Mouse (Mus musculus): ENCODE data around the gene Cnnm4. TPM values are rescaled to one million over a fixed set of nuclear protein-coding genes. Genes with fewer than 3 reads are reported as not detected.

Gene Cnnm4
- polyA plus RNA-seq, 1 experiment from 2014 or later: 40.2 TPM

DNA sequence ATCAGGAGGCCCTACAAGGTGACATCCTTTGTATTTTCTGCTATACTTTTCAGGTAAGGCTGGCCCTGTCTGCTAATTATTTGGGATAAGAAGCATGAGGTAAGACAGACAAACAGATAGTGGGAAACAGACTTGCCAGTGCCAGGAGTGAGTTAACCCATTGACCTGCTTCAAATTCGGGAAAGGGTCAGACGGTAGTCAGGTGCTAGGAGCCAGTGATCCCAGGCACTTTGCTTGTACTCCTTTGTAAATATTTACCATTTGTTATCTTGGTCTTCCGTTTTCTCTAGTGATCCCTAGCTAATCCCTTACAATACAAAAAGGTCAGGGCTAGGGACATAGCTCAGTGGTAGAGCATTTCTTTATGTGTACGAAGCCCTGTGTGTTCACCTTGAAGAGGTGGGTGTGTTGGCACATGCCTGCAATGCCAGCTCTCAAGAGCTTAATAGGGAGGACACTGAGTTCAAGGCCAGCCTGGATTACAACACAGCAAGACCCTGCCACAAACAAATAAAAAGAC, 5.7 kb upstream of the Cnnm4 start:
- no peak for ATAC-seq
- 33% methylated on average over 4 of the region's 4 CpGs for WGBS

DNA sequence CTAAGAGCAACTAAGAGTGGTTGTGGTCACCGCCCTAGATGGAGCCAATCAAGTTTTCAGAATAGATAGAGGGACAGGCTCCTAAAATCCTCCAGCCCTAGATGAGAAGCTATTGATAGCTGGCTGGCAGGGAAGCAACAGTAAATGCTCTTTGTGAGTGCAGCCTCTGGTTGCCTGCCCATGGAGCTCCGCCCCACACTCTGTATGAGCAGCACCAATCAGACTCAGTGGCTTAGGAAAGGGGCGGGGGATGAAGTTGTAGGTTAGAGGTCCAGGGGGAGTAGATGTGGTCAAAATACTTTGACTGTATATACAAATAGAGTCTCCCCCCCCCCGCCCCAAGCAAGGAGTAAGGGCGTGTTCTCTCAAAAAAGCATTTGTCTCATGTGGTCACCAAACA, 4.0 kb upstream of the Cnnm4 start:
- Histone ChIP-seq H3K4me2 (ENCODE audit: low read depth, low read length) (no peak overlapping the region), H3K27me3 (replicated peaks; ENCODE audit: control insufficient read depth, insufficient read depth, low read length) (no peaks in the 10 kb centered on the region), H3K4me1 (ENCODE audit: control insufficient read depth, insufficient read depth, low read length) (no peaks in the 10 kb centered on the region; the same call in 1 of the 2 replicates), H3K27ac (ENCODE audit: low read length) (no peak overlapping the region), H3K9ac (ENCODE audit: low read depth, low read length) (no peak overlapping the region), H3K9me3 (ENCODE audit: control insufficient read depth, low read length) (no peaks in the 10 kb centered on the region), H3K4me3 (ENCODE audit: low read length) (no peak overlapping the region), H3K36me3 (ENCODE audit: control insufficient read depth, insufficient read depth, low read length) (no peaks in the 10 kb centered on the region)
- ATAC-seq: no peak
- WGBS: 58% methylated on average over 5 of the region's 5 CpGs

More for the DNA sequence above, 5.7 kb upstream of the Cnnm4 start:
- no peaks in the 10 kb centered on the region for H3K9me3 ChIP-seq (ENCODE audit: control insufficient read depth, low read length)
- no peaks in the 10 kb centered on the region for H3K36me3 ChIP-seq (ENCODE audit: control insufficient read depth, insufficient read depth, low read length)
- H3K27ac ChIP-seq (ENCODE audit: low read length): no peak overlapping the region
- no peak overlapping the region for H3K4me3 ChIP-seq (ENCODE audit: low read length)
- H3K4me1 ChIP-seq (ENCODE audit: control insufficient read depth, insufficient read depth, low read length): no peaks in the 10 kb centered on the region; the same call in 1 of the 2 replicates
- H3K4me2 ChIP-seq (ENCODE audit: low read depth, low read length): no peak overlapping the region
- H3K9ac ChIP-seq (ENCODE audit: low read depth, low read length): no peak overlapping the region
- no peaks in the 10 kb centered on the region for H3K27me3 ChIP-seq (replicated peaks; ENCODE audit: control insufficient read depth, insufficient read depth, low read length)

DNA sequence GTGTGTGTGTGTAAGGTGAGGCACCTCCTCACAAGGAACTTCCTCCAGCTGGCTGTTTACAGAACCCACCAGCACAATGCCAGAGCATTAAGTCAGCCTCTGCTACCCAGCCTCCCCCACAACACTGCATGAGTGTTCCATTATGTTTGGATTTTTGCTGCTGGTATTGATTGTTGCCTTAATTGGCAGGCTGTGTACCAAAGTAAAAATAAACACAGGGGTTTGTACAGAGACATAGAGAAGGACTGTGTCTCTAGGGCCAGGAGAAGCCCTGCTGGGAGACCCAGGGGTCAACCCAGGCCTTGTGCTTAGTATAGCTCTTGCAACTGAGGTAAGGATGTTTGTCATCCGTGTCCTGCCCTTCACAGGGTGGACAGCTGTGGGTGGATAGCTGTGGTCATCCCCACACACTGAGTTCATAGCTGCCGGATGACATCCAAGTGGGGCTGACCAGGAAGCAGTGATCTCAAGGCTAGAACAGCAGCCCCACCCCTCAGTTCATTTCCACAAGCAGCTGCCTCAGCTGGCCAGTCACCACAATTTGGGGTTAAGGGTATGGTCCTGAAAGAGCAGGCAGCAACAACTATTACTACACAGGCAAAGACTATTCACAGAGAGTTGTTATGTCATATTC, 1.5 kb upstream of the Cnnm4 start:
- WGBS: 49% methylated on average over 2 of the region's 2 CpGs
- H3K27ac ChIP-seq (ENCODE audit: low read length): peak overlapping the region; percentile 14; the same call in 1 of the 2 replicates
- ATAC-seq: no peak

DNA sequence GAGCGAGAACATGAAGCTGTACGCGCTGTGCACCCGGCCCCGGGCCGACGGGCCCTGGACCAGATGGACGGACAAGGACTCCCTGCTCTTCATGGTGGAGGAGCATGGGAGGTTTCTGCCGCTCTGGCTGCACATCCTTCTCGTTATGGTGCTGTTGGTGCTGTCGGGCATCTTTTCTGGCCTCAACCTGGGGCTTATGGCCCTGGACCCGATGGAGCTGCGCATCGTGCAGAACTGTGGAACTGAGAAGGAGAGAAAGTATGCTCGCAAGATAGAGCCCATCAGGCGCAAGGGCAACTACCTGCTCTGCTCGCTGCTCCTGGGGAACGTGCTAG, 653 bp downstream of the Cnnm4 start:
- peak overlapping the region; percentile 50 for H3K4me2 ChIP-seq (ENCODE audit: low read depth, low read length)
- H3K4me1 ChIP-seq (ENCODE audit: control insufficient read depth, insufficient read depth, low read length): peaks cover 17% of the 10 kb centered on the region
- no peak overlapping the region for H3K27ac ChIP-seq (ENCODE audit: low read length)
- peak overlapping the region; percentile 64 for H3K9ac ChIP-seq (ENCODE audit: low read depth, low read length)
- H3K27me3 ChIP-seq (replicated peaks; ENCODE audit: control insufficient read depth, insufficient read depth, low read length): no peaks in the 10 kb centered on the region
- 11% methylated on average over 18 of the region's 18 CpGs for WGBS
- no peaks in the 10 kb centered on the region for H3K9me3 ChIP-seq (ENCODE audit: control insufficient read depth, low read length)
- ATAC-seq: peak; percentile 3; the same call in 1 of the 2 replicates
- no peaks in the 10 kb centered on the region for H3K36me3 ChIP-seq (ENCODE audit: control insufficient read depth, insufficient read depth, low read length)
- peak overlapping the region; percentile 55 for H3K4me3 ChIP-seq (ENCODE audit: low read length)

More for the DNA sequence above, 1.5 kb upstream of the Cnnm4 start:
- H3K27me3 ChIP-seq (replicated peaks; ENCODE audit: control insufficient read depth, insufficient read depth, low read length): no peaks in the 10 kb centered on the region
- no peak overlapping the region for H3K4me2 ChIP-seq (ENCODE audit: low read depth, low read length)
- no peaks in the 10 kb centered on the region for H3K36me3 ChIP-seq (ENCODE audit: control insufficient read depth, insufficient read depth, low read length)
- peaks cover 10% of the 10 kb centered on the region for H3K4me1 ChIP-seq (ENCODE audit: control insufficient read depth, insufficient read depth, low read length)
- H3K9me3 ChIP-seq (ENCODE audit: control insufficient read depth, low read length): no peaks in the 10 kb centered on the region
- H3K4me3 ChIP-seq (ENCODE audit: low read length): no peak overlapping the region
- H3K9ac ChIP-seq (ENCODE audit: low read depth, low read length): no peak overlapping the region

DNA sequence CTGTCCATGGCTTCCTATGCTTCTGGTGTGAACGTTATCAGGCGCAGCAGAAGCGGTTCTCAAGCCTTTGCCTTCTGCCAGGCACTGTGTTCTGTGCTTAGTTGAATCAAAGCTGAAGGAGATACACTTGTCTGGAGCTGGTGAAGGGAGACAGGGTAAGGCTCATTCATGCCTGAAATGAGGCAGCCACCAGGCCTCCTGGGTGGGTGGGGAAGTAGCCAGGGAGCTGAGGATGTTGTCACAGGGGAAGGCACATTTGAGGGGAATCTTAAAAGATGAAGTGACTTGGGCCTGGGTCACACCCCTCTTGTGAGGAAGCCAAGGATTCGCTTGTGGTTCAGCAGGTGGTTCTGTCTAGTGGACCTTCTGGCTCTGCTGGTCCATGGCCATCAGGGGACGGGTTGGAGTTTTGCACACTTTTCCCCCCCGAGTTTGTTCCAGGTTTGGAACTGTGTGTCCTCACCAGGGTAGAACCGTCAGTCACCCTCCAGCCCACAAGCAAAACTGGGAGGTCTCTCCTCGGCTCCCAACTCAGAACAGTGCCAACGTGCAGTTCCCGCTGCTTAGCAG, 1.9 kb downstream of the Cnnm4 start:
- H3K36me3 ChIP-seq (ENCODE audit: control insufficient read depth, insufficient read depth, low read length): no peaks in the 10 kb centered on the region
- peak overlapping the region; percentile 64 for H3K9ac ChIP-seq (ENCODE audit: low read depth, low read length)
- no peaks in the 10 kb centered on the region for H3K27me3 ChIP-seq (replicated peaks; ENCODE audit: control insufficient read depth, insufficient read depth, low read length)
- H3K9me3 ChIP-seq (ENCODE audit: control insufficient read depth, low read length): no peaks in the 10 kb centered on the region
- H3K4me3 ChIP-seq (ENCODE audit: low read length): peak overlapping the region; percentile 55
- H3K27ac ChIP-seq (ENCODE audit: low read length): peak overlapping the region; percentile 95; the same call in 1 of the 2 replicates
- H3K4me1 ChIP-seq (ENCODE audit: control insufficient read depth, insufficient read depth, low read length): peaks cover 26% of the 10 kb centered on the region
- 61% methylated on average over 10 of the region's 10 CpGs for WGBS
- no peak for ATAC-seq
- H3K4me2 ChIP-seq (ENCODE audit: low read depth, low read length): peak overlapping the region; percentile 50

DNA sequence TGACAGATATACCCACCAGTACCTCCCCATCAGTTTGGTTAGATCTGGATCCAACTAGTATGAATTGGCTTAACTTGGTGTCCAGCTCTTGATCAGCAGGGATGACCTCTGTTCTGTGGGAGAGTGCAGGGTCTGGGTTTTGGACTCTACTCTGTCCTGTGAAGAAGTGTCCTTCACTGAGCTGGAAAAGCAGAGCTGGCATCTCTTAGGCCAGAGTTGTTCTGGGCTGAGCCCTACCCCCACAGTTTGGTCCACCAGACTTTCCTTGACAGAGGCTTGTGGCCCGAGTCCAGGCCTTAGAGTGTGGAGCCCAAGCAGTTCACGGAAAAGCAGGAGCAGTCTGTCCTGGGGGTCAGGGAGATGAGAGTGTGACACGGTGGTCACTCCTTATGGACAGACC, 3.2 kb downstream of the Cnnm4 start:
- H3K9ac ChIP-seq (ENCODE audit: low read depth, low read length): peak overlapping the region; percentile 64
- 58% methylated on average over 3 of the region's 3 CpGs for WGBS
- peak overlapping the region; percentile 50 for H3K4me2 ChIP-seq (ENCODE audit: low read depth, low read length)
- no peaks in the 10 kb centered on the region for H3K9me3 ChIP-seq (ENCODE audit: control insufficient read depth, low read length)
- peak overlapping the region; percentile 55 for H3K4me3 ChIP-seq (ENCODE audit: low read length)
- no peaks in the 10 kb centered on the region for H3K27me3 ChIP-seq (replicated peaks; ENCODE audit: control insufficient read depth, insufficient read depth, low read length)
- no peaks in the 10 kb centered on the region for H3K36me3 ChIP-seq (ENCODE audit: control insufficient read depth, insufficient read depth, low read length)
- H3K27ac ChIP-seq (ENCODE audit: low read length): peak overlapping the region; percentile 95
- H3K4me1 ChIP-seq (ENCODE audit: control insufficient read depth, insufficient read depth, low read length): peaks cover 30% of the 10 kb centered on the region
- ATAC-seq: no peak

DNA sequence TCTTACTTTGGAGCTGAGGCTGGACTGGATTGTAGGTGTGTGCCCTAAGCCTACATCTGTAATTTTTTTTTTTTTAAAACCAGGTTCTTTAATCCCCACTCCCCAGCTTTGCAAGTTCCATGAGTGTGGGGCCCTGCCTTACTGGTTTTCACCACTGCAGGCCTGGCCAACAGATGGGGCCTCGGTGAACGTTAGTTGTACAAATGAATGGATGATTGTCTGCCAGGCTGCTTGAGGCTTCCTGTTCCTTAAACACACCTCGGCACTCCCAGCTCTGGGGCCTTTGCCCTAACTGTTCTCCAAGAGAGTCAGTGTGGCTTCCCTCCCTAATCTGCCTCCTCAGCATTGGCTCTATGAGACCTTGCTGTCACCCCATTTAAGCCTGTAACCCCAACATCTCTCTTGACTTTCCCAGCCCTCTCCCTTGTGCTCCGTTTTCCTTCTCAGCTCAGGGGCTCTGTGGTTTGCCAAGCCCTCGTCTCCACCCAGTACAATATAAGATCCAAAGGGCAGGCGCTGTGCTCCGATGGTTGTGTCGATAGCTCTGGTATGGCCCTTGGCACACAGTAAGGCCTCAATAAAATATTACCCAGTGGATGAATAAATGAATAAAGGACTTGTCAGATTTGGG, 4.2 kb downstream of the Cnnm4 start:
- no peaks in the 10 kb centered on the region for H3K27me3 ChIP-seq (replicated peaks; ENCODE audit: control insufficient read depth, insufficient read depth, low read length)
- peaks cover 30% of the 10 kb centered on the region for H3K4me1 ChIP-seq (ENCODE audit: control insufficient read depth, insufficient read depth, low read length)
- peak overlapping the region; percentile 55 for H3K4me3 ChIP-seq (ENCODE audit: low read length)
- peak overlapping the region; percentile 95 for H3K27ac ChIP-seq (ENCODE audit: low read length)
- 30% methylated on average over 8 of the region's 8 CpGs for WGBS
- no peaks in the 10 kb centered on the region for H3K36me3 ChIP-seq (ENCODE audit: control insufficient read depth, insufficient read depth, low read length)
- ATAC-seq: peak; percentile 62
- H3K9ac ChIP-seq (ENCODE audit: low read depth, low read length): peak overlapping the region; percentile 64
- H3K9me3 ChIP-seq (ENCODE audit: control insufficient read depth, low read length): no peaks in the 10 kb centered on the region
- peak overlapping the region; percentile 50 for H3K4me2 ChIP-seq (ENCODE audit: low read depth, low read length)

DNA sequence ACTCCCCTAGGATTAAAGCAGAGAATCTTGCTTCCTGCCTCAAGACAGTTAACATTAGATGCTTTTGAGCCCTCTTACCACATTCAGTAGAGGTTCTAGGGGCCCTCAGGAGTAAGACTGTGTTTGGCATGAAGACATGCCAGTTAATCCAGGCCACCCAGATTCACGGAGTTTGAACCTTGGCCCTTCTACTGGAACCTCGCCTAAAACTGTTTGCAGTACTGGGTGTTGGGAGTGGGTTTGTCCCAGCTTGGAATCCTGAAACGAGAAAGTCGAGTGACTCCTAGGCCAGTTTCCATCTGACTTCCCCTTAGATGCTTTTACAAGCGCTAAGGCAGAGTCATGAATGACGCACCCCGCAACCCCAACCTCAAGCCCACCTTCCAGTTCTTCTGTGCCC, 5.0 kb downstream of the Cnnm4 start:
- peak overlapping the region; percentile 50 for H3K4me2 ChIP-seq (ENCODE audit: low read depth, low read length)
- peaks cover 30% of the 10 kb centered on the region for H3K4me1 ChIP-seq (ENCODE audit: control insufficient read depth, insufficient read depth, low read length)
- H3K9ac ChIP-seq (ENCODE audit: low read depth, low read length): no peak overlapping the region; the same call in 1 of the 2 replicates
- peak; percentile 26 for ATAC-seq
- peak overlapping the region; percentile 95 for H3K27ac ChIP-seq (ENCODE audit: low read length)
- H3K27me3 ChIP-seq (replicated peaks; ENCODE audit: control insufficient read depth, insufficient read depth, low read length): no peaks in the 10 kb centered on the region
- 54% methylated on average over 7 of the region's 7 CpGs for WGBS
- peak overlapping the region; percentile 55 for H3K4me3 ChIP-seq (ENCODE audit: low read length)
- no peaks in the 10 kb centered on the region for H3K9me3 ChIP-seq (ENCODE audit: control insufficient read depth, low read length)
- no peaks in the 10 kb centered on the region for H3K36me3 ChIP-seq (ENCODE audit: control insufficient read depth, insufficient read depth, low read length)

DNA sequence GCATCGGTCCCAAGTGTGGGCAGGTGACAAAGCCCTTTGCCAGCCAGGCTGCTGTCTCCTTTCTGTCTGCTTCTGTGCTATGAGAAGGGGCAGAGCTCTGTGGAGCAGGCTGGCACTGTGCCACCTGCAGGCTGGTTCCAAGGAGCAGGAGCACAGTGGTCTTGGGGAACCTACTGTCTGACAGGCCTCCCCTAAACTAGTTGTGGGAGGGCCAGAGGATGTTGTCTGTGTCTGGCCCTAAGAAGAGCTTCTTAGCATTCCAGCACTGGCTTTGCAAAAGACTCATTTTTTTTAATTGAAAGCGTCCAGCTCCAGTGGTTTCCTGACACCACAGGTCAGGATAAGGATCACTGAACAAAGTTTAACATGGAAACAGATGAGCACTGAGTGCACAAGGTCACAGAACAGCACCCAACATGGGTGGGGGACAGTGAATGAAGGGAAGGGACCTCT, 6.9 kb downstream of the Cnnm4 start:
- no peak overlapping the region for H3K27ac ChIP-seq (ENCODE audit: low read length)
- H3K36me3 ChIP-seq (ENCODE audit: control insufficient read depth, insufficient read depth, low read length): no peaks in the 10 kb centered on the region
- ATAC-seq: no peak
- peaks cover 32% of the 10 kb centered on the region for H3K4me1 ChIP-seq (ENCODE audit: control insufficient read depth, insufficient read depth, low read length)
- H3K27me3 ChIP-seq (replicated peaks; ENCODE audit: control insufficient read depth, insufficient read depth, low read length): no peaks in the 10 kb centered on the region
- no peak overlapping the region for H3K4me2 ChIP-seq (ENCODE audit: low read depth, low read length)
- no peaks in the 10 kb centered on the region for H3K9me3 ChIP-seq (ENCODE audit: control insufficient read depth, low read length)
- no peak overlapping the region for H3K4me3 ChIP-seq (ENCODE audit: low read length)
- WGBS: 56% methylated on average over 2 of the region's 2 CpGs
- H3K9ac ChIP-seq (ENCODE audit: low read depth, low read length): peak overlapping the region; percentile 10; the same call in 1 of the 2 replicates

All from intestine, embryonic 16.5 days (tissue).